Comparison of ENCODE assay signal across 33 mouse cellular contexts in the genomic region with DNA sequence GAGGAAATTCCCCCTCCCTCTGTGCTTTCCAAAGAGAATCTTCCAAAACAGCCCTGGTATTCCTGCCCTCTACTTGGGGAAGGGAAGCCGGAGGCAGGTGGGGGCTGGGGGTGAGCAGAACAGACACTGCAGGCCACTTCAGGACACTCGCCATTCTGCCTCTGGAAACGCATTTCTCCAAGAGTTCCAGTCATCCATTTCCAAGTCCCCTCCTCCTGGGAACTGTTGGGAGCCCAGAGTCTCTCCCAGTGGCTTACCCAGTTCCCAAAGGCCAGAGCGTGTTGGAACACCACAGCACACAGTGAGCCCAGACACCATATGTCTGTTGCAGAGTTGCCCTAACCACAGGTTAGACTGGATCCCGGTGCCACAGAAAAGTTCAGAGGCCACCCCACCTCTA. TPM values are rescaled to one million over a fixed set of nuclear protein-coding genes. Genes with fewer than 3 reads are reported as not detected.
A peak's percentile ranks its signal among the peaks of the same experiment; 100 is the strongest.
DNase-seq lines count a peak whose midpoint lies in the region; ATAC-seq and TF ChIP-seq lines count a peak whose summit lies in the region.
"Had no signal": no experiment of that assay in that cellular context is flagged by ENCODE, and none has a peak within 500 bp of the region (broad histone marks: within the 10 kb centered on the region; RNA-seq: fewer than 3 reads in every experiment).

No protein-coding gene starts in this region.

- H3K4me2 ChIP-seq in hindbrain, embryonic 15.5 days: 0 out of 2 replicates have a peak overlapping the region, but pooled peaks have one; percentile 81
- H3K4me2 ChIP-seq: embryonic facial prominence, embryonic 15.5 days; forebrain, embryonic 13.5 days; intestine, embryonic 15.5 days; midbrain, embryonic 15.5 days had no signal

- H3K36me3 ChIP-seq in heart, embryonic 10.5 days: peaks cover 5% of the 10 kb centered on the region; the same call in 1 of the 2 replicates
- H3K36me3 ChIP-seq in hindbrain, embryonic 15.5 days: no peaks in the 10 kb centered on the region
- H3K36me3 ChIP-seq in hindbrain, embryonic 10.5 days: 0 out of 2 replicates have a peak, but pooled peaks cover 5% of the 10 kb centered on the region
- peaks cover 66% of the 10 kb centered on the region for H3K36me3 ChIP-seq in E14TG2a.4 (ENCODE audit: insufficient read depth, low read length)
- H3K36me3 ChIP-seq in forebrain, embryonic 10.5 days (replicated peaks): peaks cover 4% of the 10 kb centered on the region; the same call in 1 of the 2 replicates
- H3K36me3 ChIP-seq: embryonic facial prominence, embryonic 15.5 days; G1E; intestine, embryonic 15.5 days; midbrain, embryonic 15.5 days; neural tube, embryonic 12.5 days had no signal

- ATAC-seq in hindbrain, embryonic 15.5 days (ENCODE audit: low FRiP score, low read depth): no peak
- ATAC-seq: forebrain, embryonic 13.5 days; hindbrain, postnatal 0 days; intestine, embryonic 15.5 days; midbrain, embryonic 15.5 days had no signal

- 78% methylated on average over 5 of the region's 5 CpGs for WGBS in heart, embryonic 10.5 days
- WGBS in hindbrain, embryonic 15.5 days: 79% methylated on average over 5 of the region's 5 CpGs
- WGBS in hindbrain, embryonic 10.5 days: 80% methylated on average over 5 of the region's 5 CpGs
- 95% methylated on average over 5 of the region's 5 CpGs for WGBS in forebrain, embryonic 10.5 days

- no peak for TF ChIP-seq CTCF in E14TG2a.4 (conservative IDR thresholded peaks at IDR 0.05; ENCODE audit: low read length)

- no peaks in the 10 kb centered on the region for H3K9me3 ChIP-seq in heart, embryonic 10.5 days
- H3K9me3 ChIP-seq in hindbrain, embryonic 15.5 days: no peaks in the 10 kb centered on the region
- no peaks in the 10 kb centered on the region for H3K9me3 ChIP-seq in hindbrain, embryonic 10.5 days
- no peaks in the 10 kb centered on the region for H3K9me3 ChIP-seq in E14TG2a.4 (ENCODE audit: low read length)
- H3K9me3 ChIP-seq in forebrain, embryonic 10.5 days: peaks cover 3% of the 10 kb centered on the region; the same call in 1 of the 2 replicates
- H3K9me3 ChIP-seq: G1E; intestine, embryonic 15.5 days; neural tube, embryonic 12.5 days had no signal

- no peaks in the 10 kb centered on the region for H3K27me3 ChIP-seq in heart, embryonic 10.5 days (ENCODE audit: insufficient read depth, poor library complexity, severe bottlenecking)
- 0 out of 2 replicates have a peak, but pooled peaks cover 2% of the 10 kb centered on the region for H3K27me3 ChIP-seq in hindbrain, embryonic 15.5 days
- H3K27me3 ChIP-seq in hindbrain, embryonic 10.5 days (ENCODE audit: insufficient read depth, poor library complexity, severe bottlenecking): peaks cover 21% of the 10 kb centered on the region
- H3K27me3 ChIP-seq in E14TG2a.4 (ENCODE audit: insufficient read depth, low read length): no peaks in the 10 kb centered on the region
- H3K27me3 ChIP-seq in forebrain, embryonic 10.5 days (ENCODE audit: poor library complexity, severe bottlenecking): peaks cover 22% of the 10 kb centered on the region
- H3K27me3 ChIP-seq: embryonic facial prominence, embryonic 15.5 days; intestine, embryonic 15.5 days; midbrain, embryonic 15.5 days had no signal

- DNase-seq in adrenal gland, postnatal 10 days: peak; percentile 62
- DNase-seq in adrenal gland, adult (ENCODE audit: inconsistent age in 2 of 2, low spot score in 1 of 2): no peak
- no peak for DNase-seq in heart, embryonic 10.5 days (ENCODE audit: low spot score)
- no peak for DNase-seq in heart, postnatal 4 days
- DNase-seq in hindbrain, embryonic 10.5 days (ENCODE audit: low spot score): no peak
- DNase-seq in forebrain, embryonic 10.5 days (ENCODE audit: extremely low spot score, low spot score): no peak
- DNase-seq: cerebellum, adult 8-10 months; cerebellum, postnatal 25 days; gastrocnemius, postnatal 14 days; kidney, adult 8-10 months; kidney, postnatal 14 days; liver; lung, adult 2 months; lung, postnatal 10 days; right cerebral cortex, postnatal 4 days; thymus, adult 18-20 months; thymus, postnatal 25 days had no signal

- peaks cover 82% of the 10 kb centered on the region for H3K4me1 ChIP-seq in heart, embryonic 10.5 days
- peaks cover 52% of the 10 kb centered on the region for H3K4me1 ChIP-seq in hindbrain, embryonic 15.5 days (replicated peaks)
- H3K4me1 ChIP-seq in hindbrain, embryonic 10.5 days (replicated peaks): peaks cover 70% of the 10 kb centered on the region
- peaks cover 90% of the 10 kb centered on the region for H3K4me1 ChIP-seq in E14TG2a.4 (replicated peaks; ENCODE audit: low read depth, low read length)
- H3K4me1 ChIP-seq in forebrain, embryonic 10.5 days: peaks cover 70% of the 10 kb centered on the region

- no peak overlapping the region for H3K9ac ChIP-seq in hindbrain, embryonic 15.5 days
- H3K9ac ChIP-seq: embryonic facial prominence, embryonic 15.5 days; forebrain, embryonic 13.5 days; intestine, embryonic 15.5 days; liver, embryonic 14.5 days; midbrain, embryonic 15.5 days; neural tube, embryonic 12.5 days had no signal

- peak overlapping the region; percentile 90 for H3K27ac ChIP-seq in heart, embryonic 10.5 days
- H3K27ac ChIP-seq in hindbrain, embryonic 15.5 days (replicated peaks): no peak overlapping the region
- H3K27ac ChIP-seq in hindbrain, embryonic 10.5 days: no peak overlapping the region
- H3K27ac ChIP-seq in forebrain, embryonic 10.5 days: no peak overlapping the region
- H3K27ac ChIP-seq: embryonic facial prominence, embryonic 10.5 days; forebrain, embryonic 13.5 days; hindbrain, postnatal 0 days; intestine, embryonic 15.5 days; liver, embryonic 14.5 days; midbrain, embryonic 15.5 days; neural tube, embryonic 12.5 days; stomach, postnatal 0 days had no signal

- no peak overlapping the region for H3K4me3 ChIP-seq in heart, embryonic 10.5 days
- no peak overlapping the region for H3K4me3 ChIP-seq in hindbrain, embryonic 15.5 days
- no peak overlapping the region for H3K4me3 ChIP-seq in hindbrain, embryonic 10.5 days
- peak overlapping the region; percentile 96; the same call in 1 of the 2 replicates for H3K4me3 ChIP-seq in E14TG2a.4 (replicated peaks; ENCODE audit: low read length)
- no peak overlapping the region for H3K4me3 ChIP-seq in forebrain, embryonic 10.5 days
- H3K4me3 ChIP-seq: embryonic facial prominence, embryonic 10.5 days; embryonic facial prominence, embryonic 15.5 days; forebrain, embryonic 13.5 days; intestine, embryonic 15.5 days; midbrain, embryonic 15.5 days; neural tube, embryonic 12.5 days had no signal

RNA-seq across cellular contexts. Expression of a gene that starts 4.6 kb away (rescaled TPM):
- 10 to 100 TPM; 53.0 to 66.0 TPM for total RNA-seq in adrenal gland, postnatal 10 days (2021)
- 34.2 and 40.8 TPM in 2 replicates for polyA plus RNA-seq in heart, embryonic 10.5 days (2016; fragmentation: Nextera tagmentation; extraction: Ambion mirVana)
- 10 to 100 TPM; 38.1 to 38.9 TPM for total RNA-seq in heart, postnatal 4 days (2021)
- polyA plus RNA-seq in hindbrain, embryonic 15.5 days (2015; fragmentation: Nextera tagmentation; extraction: Ambion mirVana): 26.4 and 32.4 TPM in 2 replicates
- 35.7 and 40.3 TPM in 2 replicates for polyA plus RNA-seq in hindbrain, embryonic 10.5 days (2016; fragmentation: Nextera tagmentation; extraction: Ambion mirVana)
- 36.0 and 36.2 TPM in 2 replicates for polyA plus RNA-seq in forebrain, embryonic 10.5 days (2016; fragmentation: Nextera tagmentation; extraction: Ambion mirVana)
- total RNA-seq: G1E had no signal

RNA-seq across cellular contexts. Expression of a gene that starts 39.1 kb away (rescaled TPM):
- under 1 TPM in 1 of 2 experiments, not detected in 1; 0.36 TPM for total RNA-seq in adrenal gland, postnatal 10 days (2021)
- 0.28 TPM in 1 of 2 replicates, not detected in the other for polyA plus RNA-seq in heart, embryonic 10.5 days (2016; fragmentation: Nextera tagmentation; extraction: Ambion mirVana)
- under 1 TPM; 0.24 to 0.32 TPM for total RNA-seq in heart, postnatal 4 days (2021)
- 0.30 and 0.34 TPM in 2 replicates for polyA plus RNA-seq in hindbrain, embryonic 15.5 days (2015; fragmentation: Nextera tagmentation; extraction: Ambion mirVana)
- polyA plus RNA-seq in hindbrain, embryonic 10.5 days (2016; fragmentation: Nextera tagmentation; extraction: Ambion mirVana): 0.12 and 0.24 TPM in 2 replicates
- 0.42 and 0.50 TPM in 2 replicates for polyA plus RNA-seq in forebrain, embryonic 10.5 days (2016; fragmentation: Nextera tagmentation; extraction: Ambion mirVana)
- total RNA-seq: G1E; heart, adult 18-20 months; layer of hippocampus, postnatal 10 days had no signal
- polyA plus RNA-seq: C2C12; embryonic facial prominence, embryonic 10.5 days; G1E; limb, embryonic 11.5 days; neural tube, embryonic 12.5 days; stomach, postnatal 0 days had no signal
